Mouse (Mus musculus) adipose tissue, adult 10 weeks (tissue): ENCODE measurements around the gene Ifit1. TPM values are rescaled to one million over a fixed set of nuclear protein-coding genes. Genes with fewer than 3 reads are reported as not detected.

Source experiments
- polyA plus RNA-seq: library from polyadenylated mRNA; stranded (reverse); fragments of 350-450 nt; fragmentation: Illumina TruSeq; extraction: RNeasy Lipid Tissue Mini Kit (QIAGEN cat#74804); gene quantifications from one replicate; pipeline ENCODE4 v1.2.3, GENCODE M21; 2014; ENCODE audit warnings: low read depth, low replicate concordance

The Ifit1 gene
- polyA plus RNA-seq: 4.4 TPM

DNA sequence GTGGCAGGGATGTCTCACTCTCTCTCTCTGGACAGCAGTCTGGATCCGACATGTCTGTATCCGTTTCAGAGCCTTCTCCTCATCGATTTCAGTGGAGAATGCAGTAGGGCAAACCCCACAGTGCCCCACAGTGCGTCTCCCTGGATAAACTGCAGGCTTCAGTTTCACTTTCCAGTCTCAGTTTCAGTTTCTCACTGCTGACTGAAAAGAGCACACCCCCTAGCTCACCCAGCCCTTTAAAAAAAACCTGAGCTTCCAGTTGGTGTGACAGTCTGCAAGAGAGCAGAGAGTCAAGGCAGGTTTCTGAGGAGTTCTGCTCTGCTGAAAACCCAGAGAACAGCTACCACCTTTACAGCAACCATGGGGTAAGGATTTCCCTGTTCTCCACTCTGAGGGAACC is at the start of gene Ifit1, which contains the start of gene Ifit1bl2:
Gene Ifit1 (plus strand): TSS at position 249 of the 400 bp plus-strand sequence.
Gene Ifit1bl2 (minus strand): TSS at position 121 of the 400 bp plus-strand sequence.

DNA sequence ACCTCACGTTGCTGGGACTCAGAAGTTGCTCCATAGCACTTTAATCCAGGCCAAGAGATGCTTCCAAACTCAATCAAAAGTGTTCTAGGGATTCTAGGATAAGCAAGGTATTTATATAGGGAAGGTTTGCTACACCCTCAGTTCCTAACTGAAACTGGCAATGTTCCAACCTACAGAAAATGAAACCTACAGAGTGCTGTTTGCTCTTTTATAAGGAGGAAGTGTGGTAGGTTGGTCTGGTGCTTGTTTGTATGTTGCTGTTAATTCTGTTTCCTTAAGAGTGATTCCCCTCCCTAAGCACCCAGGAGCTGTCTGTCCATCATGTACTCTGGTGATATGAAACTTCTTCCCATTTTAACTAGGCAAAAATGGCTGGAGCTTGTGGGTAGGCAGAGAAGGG is 38.8 kb upstream of the Ifit1 start, which contains the start of gene Ifit1bl1:
Gene Ifit1bl1 (minus strand): TSS at position 69 of the 400 bp plus-strand sequence.

GRCm38 (mm10) chr19:34607237-34608051 is 33.2 kb upstream of the Ifit1 start, which contains the start of gene Ifit3b:
Gene Ifit3b, plus strand, starts transcription at chr19:34607970.

Other genes starting within 250 kb of the Ifit1 start
- 13.3 TPM for gene Ch25h, start 165.7 kb upstream of the Ifit1 start, polyA plus RNA-seq
- 36.0 TPM for gene Lipa, start 113.4 kb upstream of the Ifit1 start, polyA plus RNA-seq
- 5.4 TPM for gene Ifit2, start 90.2 kb upstream of the Ifit1 start, polyA plus RNA-seq
- gene Ifit3, start 57.3 kb upstream of the Ifit1 start, polyA plus RNA-seq: 16.3 TPM
- 0.36 TPM for gene Ifit1bl1, start 38.9 kb upstream of the Ifit1 start, polyA plus RNA-seq
- 4.2 TPM for gene Ifit3b, start 32.9 kb upstream of the Ifit1 start, polyA plus RNA-seq
- gene Ifit1bl2, start 128 bp upstream of the Ifit1 start, polyA plus RNA-seq: 0.14 TPM
- gene Slc16a12, start 106.4 kb downstream of the Ifit1 start, polyA plus RNA-seq: 11.9 TPM
- 26.4 TPM for gene Pank1, start 238.6 kb downstream of the Ifit1 start, polyA plus RNA-seq